Mouse (Mus musculus) embryo, embryonic 11.5 days (tissue): ENCODE results near the gene Psma7.

Experiments used
- DNase-seq: peaks from one replicate; pipeline ENCODE4 v3.0.0-alpha.2; 2012; ENCODE audit warnings: low read depth, low spot score

The Psma7 gene

DNA sequence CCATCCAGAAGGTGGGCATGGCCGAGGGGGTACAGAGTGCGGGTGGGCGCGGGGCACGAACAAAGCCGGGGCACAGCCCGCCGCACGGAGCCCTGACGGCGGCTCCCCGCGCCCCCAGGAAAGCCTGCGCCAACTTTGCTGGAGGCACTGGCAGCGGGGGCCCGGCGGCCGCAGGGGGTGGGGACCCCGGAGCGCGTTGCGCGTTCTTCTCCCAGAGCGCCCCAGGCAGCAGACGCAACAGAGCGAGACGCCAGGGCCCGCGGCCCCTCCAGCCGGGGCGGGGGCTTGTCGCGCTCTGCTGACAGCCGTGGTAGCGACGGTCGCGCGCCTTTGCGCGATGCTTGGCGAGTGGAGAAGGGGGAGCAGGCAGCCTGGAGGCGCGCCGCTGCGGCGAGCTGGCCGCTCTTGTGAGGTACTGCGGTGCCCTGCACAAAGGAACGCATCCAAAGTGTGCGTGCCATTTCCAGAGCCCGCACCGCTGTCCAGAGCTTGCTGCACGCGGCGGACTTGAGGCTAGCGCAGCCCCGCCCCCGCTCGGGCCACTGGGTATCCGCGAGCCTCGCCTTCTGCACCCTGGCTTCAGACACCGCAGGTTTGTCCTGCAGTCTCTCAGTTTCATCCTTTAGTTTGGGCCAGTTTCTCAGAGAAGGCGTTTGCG is 754 bp upstream of the Psma7 start:
- DNase-seq, result no peak

DNA sequence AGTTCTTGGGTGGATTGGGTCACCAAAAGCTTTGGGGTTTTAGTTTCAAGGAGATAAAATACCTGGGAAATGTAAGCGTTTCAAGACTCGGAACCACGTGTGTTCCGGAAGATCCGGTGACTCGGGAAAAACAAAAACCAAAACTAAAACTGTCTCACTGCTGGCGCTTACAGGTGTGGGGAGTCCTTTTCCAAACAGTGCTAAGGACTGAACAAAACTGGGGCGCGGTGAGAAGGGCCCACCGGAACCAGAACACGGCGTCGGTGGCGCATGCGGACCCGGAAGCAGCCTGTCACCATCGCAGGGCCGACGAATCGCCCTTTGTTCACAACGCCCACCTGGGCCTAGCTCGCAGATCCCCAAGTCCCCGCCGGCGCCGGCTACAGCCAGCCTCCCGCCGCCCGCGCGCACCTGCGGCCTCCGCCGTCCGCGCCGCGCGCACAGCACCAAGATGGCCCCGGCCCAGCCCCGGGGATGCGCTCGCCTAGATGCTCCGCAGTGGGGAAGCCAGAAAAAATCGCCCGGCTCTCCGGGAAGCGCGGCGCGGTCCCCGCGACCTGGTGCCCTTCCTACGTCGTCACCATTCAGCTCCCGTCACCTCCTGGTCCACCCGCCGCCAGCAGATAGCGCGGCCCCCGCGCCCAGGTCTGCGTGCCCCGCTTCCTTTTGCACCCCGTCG is 517 bp downstream of the Psma7 start:
- DNase-seq, result no peak

- no peak for DNase-seq
Measured at GRCm38 (mm10) chr2:180040406-180040805, 1.8 kb downstream of the Psma7 start.

GRCm38 (mm10) chr2:180034753-180035152 is 7.5 kb downstream of the Psma7 start:
- DNase-seq, result no peak

DNA sequence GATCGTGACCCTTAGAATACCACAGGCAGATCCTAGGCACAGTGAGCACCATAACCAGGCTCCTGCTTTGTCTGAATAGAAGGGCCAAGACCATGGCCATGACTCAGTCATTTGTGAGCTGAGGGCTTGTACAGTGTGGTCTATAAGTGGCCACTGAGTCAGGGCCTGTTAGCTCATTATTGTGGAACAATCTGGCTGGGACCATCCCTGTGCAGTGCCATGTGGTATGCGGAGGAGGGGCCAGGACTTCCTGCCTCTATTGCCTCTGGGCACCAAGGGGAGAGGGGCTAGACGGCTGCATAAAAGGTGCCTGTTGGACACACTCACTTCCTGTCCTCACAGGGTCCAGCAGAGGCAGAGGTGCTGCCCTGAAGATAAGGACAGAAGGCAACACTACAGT is 8.3 kb downstream of the Psma7 start:
- no peak for DNase-seq

DNA sequence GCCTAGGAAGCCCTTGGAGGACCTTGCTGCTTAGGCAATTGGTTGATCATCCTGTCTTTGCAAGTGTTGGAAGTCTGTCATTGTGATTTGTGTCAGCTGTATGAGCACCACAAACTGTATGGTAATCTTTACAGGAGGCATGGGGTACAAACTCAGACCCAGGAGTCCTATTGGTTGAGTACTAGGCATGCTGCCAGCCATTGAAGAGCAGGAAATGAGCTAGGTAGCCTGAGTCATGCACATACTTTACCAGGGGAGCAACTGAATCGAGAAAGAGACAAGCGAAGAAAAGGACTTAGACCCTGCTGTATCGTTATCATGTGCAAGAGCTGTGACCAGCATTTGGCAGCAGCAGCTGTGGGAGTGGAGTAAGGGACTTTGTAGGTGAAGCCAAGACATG is 9.3 kb downstream of the Psma7 start:
- DNase-seq, result no peak

DNA sequence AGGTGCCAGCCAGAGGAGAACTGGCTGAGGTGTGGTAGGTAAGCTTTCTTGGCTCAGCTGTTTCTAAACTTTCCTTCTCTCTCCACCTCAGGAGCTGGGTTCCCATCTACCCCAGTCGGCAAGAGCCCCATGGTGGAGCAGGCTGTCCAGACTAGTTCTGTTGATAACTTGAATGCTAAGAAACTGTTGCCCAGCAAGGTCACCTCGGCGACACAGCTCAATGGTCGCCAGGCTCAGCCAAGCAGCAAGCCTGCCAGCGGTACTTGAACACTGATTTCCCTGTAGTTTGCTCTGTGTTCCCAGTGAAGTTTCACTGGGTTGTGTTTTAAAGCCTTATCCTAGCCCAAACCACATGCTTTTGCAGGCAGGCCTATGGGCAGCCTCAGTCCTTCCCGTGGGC is 11.0 kb downstream of the Psma7 start:
- no peak for DNase-seq

DNA sequence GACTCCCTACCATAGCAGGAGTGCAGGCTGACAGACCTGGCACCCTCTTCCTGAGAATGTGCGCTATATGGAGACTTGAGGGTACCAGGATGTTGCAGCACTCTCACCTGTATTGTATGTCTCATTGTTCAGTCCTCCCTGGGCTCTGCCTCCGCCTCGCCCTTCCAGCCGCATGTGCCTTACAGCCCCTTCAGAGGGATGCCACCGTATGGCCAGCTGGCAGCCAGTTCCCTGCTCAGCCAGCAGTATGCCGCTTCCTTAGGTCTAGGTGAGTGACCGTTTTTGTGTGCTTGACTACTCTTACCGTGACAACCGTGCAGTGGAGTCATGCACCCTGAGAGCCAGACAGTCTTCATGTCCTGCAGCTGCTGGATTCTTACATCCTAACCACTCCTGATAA is 14.5 kb downstream of the Psma7 start:
- no peak for DNase-seq

- DNase-seq, result no peak
Measured at GRCm38 (mm10) chr2:180025861-180026200, 16.4 kb downstream of the Psma7 start.

GRCm38 (mm10) chr2:180025135-180025860 is 16.9 kb downstream of the Psma7 start:
- DNase-seq, result no peak

DNA sequence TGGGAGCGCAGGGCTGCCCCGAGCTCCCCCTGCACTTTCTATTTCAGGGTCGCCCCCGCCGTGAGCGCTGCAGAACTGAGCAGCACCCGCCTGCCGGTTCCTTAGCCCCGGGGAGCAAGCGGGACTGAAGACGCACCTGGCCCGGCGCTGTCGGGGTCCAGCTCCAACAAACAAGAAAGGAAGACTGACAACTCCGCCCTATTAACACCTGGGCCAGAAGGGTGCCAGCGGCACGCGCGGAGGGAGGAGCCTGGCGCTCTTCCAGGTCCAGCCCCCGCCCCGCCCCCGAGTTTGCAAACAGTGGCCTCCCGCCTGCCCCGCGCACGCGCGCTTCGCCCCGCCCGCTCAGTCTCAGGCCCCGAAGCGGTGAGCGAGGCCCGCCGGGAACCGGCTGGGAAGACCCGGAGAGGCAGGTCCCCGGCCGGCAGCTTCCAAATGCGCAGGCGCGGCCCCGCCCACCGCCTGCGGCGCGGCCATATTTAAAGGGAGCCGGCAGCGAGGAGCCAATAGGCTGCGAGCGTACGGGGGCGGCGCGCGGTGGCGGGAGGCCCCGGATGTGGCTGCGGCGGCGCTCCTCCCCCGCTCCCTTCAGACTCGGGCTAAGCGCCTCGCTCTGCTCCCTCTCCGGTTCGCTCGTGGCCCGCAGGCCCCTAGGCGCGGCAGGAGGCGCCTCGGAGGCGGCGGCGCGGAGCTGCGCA is 17.7 kb downstream of the Psma7 start, which contains the start of gene Lsm14b:
TSS of gene Lsm14b (plus strand) at position 587 of the 698 bp plus-strand sequence.
- peak; percentile 97 for DNase-seq

DNA sequence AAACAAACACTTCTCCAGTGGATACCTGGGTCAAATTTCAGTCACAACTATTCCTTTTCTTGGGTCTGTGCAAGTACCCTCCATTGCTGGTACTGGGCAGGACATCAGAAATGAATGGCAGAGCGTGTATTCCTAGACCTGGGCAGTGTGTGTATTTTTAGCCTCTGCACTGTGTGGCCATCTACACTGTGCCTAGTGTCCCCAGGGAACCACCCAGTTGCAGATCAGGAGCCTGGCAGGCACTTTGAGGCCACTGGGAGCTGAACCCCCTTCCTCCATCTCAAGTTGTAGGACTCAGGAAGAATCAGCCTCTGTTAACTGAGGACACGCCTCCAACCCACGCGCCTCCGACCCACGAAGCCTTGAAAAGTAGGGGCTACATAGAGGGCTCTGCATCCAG is 19.5 kb downstream of the Psma7 start:
- DNase-seq, result no peak

GRCm38 (mm10) chr2:180020919-180021318 is 21.3 kb downstream of the Psma7 start:
- no peak for DNase-seq

DNA sequence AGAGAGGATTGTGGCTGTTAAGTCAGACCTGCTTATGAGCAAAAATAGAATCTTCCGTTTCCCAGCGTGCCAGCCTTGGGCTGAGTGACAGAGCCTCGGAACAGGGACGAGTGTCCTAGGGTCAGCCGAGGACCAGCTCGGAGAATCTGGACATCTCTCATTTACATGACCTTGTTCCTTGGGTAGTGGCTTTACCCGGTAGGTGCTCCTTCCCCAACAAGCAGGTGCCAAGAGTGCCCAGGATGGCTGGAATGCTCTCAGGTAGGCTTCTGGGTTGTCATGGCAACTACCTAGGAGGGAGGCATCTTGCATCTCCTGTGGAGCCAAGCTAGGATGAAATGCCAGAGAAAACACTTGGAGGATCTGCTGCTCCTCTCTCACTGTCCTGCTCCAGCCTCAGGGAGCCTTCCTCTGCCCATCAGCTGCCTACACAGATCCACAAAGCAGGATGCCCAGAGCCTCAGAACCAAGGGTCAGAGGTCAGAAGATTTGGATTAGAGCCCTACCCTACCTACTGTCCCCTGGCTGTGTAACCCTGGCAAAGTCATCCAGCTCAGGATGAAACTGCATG is 22.1 kb downstream of the Psma7 start:
- no peak for DNase-seq

GRCm38 (mm10) chr2:180018573-180018972 is 23.7 kb downstream of the Psma7 start:
- no peak for DNase-seq

- DNase-seq, result no peak
Measured at GRCm38 (mm10) chr2:180017632-180018031, 24.6 kb downstream of the Psma7 start.

- DNase-seq, result no peak
Measured at GRCm38 (mm10) chr2:180013686-180014085, 28.5 kb downstream of the Psma7 start.

GRCm38 (mm10) chr2:180011370-180011769 is 30.9 kb downstream of the Psma7 start:
- no peak for DNase-seq

GRCm38 (mm10) chr2:180010686-180011085 is 31.5 kb downstream of the Psma7 start:
- DNase-seq, result no peak

DNA sequence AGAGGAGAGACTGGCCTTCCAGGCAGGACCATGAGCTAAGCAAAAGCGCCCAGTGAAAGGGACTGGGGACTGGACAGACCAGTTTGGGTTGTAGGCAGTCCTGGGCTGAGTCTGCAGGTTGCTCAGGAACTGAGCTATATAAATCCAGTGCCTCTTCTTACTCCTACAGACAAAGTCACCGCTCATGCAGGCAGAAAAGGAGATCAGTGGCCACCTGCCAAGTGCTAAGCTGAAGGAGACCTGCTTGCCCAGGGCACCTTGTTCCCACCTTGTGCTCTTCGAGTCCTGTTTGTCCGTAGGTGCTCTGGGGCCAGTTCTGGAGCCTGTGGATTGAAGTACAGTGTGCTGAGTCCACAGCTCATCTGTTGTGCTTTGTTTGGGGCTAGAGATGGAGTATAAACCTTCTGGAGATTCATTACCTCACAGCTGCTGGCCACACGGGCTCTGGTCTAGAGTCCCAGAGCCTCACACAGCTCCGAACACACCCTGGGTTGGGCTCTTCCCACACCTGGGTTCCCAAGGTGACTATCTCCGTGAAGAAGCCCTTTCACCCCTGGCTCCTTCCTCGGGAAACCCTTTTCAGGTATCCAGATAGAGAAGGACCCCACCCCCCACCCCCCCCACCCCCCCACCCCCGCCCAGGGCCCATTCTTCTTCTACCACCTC is 35.7 kb downstream of the Psma7 start:
- DNase-seq, result no peak

DNA sequence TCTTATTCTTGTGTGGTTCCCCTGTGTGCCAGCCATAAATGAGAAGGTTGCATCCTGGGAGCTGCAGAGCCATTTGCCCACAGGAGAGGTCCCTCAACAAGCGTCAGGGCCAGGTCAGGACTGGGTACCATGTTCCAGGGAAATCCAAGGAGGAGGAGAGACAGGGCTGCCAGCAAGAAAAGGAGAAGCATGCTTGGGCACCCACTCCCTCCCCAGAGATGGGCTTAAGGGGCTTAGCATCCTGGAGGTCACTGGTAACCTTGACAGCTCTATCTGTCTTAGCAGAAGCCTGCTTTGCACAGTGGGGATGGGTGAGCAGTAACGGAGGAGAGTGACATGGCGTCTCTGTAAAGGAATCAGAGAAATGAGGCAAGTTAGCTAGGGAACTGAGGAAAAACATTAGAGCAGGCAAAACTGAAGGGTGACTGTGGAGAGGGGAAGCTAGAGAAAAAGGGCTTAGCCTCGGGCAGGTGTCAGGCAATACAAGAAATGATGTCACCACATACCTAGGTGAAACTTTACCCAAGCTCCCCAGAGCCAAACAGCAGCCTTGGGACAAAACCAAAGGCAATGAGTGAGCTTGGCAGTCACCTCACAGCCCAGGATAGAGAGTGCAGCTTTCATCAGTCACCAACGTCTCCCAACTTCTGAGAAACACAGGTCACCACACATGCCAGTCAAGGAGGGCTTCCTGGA is 36.4 kb downstream of the Psma7 start:
- no peak for DNase-seq
